Mouse (Mus musculus) C2C12 (cell line): ENCODE measurements around the gene Pou3f1.

ENCODE experiments used
- CEBPB ChIP-seq: IDR thresholded peaks from one replicate; pipeline ENCODE4 v1.6.1; 2011; ENCODE audit warnings: low read depth, mild to moderate bottlenecking, control low read depth, moderate library complexity
- CTCF ChIP-seq: IDR thresholded peaks from one replicate; pipeline ENCODE4 v1.5.1; 2011; ENCODE audit not compliant: control insufficient read depth, insufficient read depth, insufficient read length
- MAX ChIP-seq: IDR thresholded peaks from one replicate; pipeline ENCODE4 v1.6.1; 2011; ENCODE audit warnings: mild to moderate bottlenecking, control low read depth
- MYOD1 ChIP-seq: IDR thresholded peaks from one replicate; pipeline ENCODE4 v1.6.1; 2011; ENCODE audit warnings: low read depth; ENCODE audit not compliant: control insufficient read depth, insufficient read length
- MYOG ChIP-seq: IDR thresholded peaks from one replicate; pipeline ENCODE4 v1.6.1; 2011; ENCODE audit not compliant: control insufficient read depth, insufficient read length; ENCODE audit errors: extremely low read depth
- USF1 ChIP-seq: IDR thresholded peaks from one replicate; pipeline ENCODE4 v1.6.1; 2011; ENCODE audit warnings: low read depth, mild to moderate bottlenecking, control low read depth, moderate library complexity

GRCm38 (mm10) chr4:124622566-124622965 is 34.0 kb upstream of the Pou3f1 start:
- TF ChIP-seq MYOD1 (no peak), CTCF (no peak), MAX (no peak), USF1 (no peak), MYOG (no peak), CEBPB (no peak)
